Mouse (Mus musculus) myocyte (in vitro differentiated cells): Measurements from ENCODE around the gene Dap3. TPM values are rescaled to one million over a fixed set of nuclear protein-coding genes. Genes with fewer than 3 reads are reported as not detected.
"Not testable (repeated sequence)": the region's sequence is repeated elsewhere in the genome, so short reads cannot be mapped to it uniquely, and the experiment has no call there.

Experiments used
- H3K27me3 ChIP-seq: one replicate; pipeline ENCODE4 v1.6.1; 2011; ENCODE audit not compliant: control insufficient read depth, insufficient read depth, insufficient read length
- H3K36me3 ChIP-seq: one replicate; pipeline ENCODE4 v1.6.1; 2011; ENCODE audit not compliant: control insufficient read depth, insufficient read depth
- H3K4me2 ChIP-seq: one replicate; pipeline ENCODE4 v1.6.1; 2011; ENCODE audit warnings: low read depth, control low read depth
- H3K4me3 ChIP-seq: one replicate; pipeline ENCODE4 v1.5.1; 2011; ENCODE audit warnings: mild to moderate bottlenecking, control low read depth, moderate library complexity
- H3K79me2 ChIP-seq: one replicate; pipeline ENCODE4 v1.6.1; 2011; ENCODE audit not compliant: control insufficient read depth, insufficient read depth
- H3ac ChIP-seq: one replicate; pipeline ENCODE4 v1.6.1; 2011; ENCODE audit not compliant: control insufficient read depth, insufficient read length
- CEBPB ChIP-seq: IDR thresholded peaks from 2 replicates; pipeline ENCODE4 v1.6.1; 2011; ENCODE audit warnings: mild to moderate bottlenecking, moderate library complexity; ENCODE audit not compliant: poor library complexity, insufficient read depth, severe bottlenecking
- E2F4 ChIP-seq: IDR thresholded peaks from one replicate; pipeline ENCODE4 v1.6.1; 2011; ENCODE audit warnings: mild to moderate bottlenecking, control low read depth, moderate library complexity; ENCODE audit not compliant: insufficient read depth
- MAX ChIP-seq: IDR thresholded peaks from one replicate; pipeline ENCODE4 v1.6.1; 2011; ENCODE audit warnings: low read depth, mild to moderate bottlenecking, control low read depth
- MYOD1 ChIP-seq, 3 experiments: IDR thresholded peaks; one replicate each; pipeline ENCODE4 v1.6.1; 2011; ENCODE audit warnings: control low read depth in 2 of 3, low read depth in 2 of 3, mild to moderate bottlenecking in 2 of 3, moderate library complexity in 1 of 3; ENCODE audit not compliant: insufficient read length in 2 of 3, control insufficient read depth in 1 of 3
- MYOG ChIP-seq, 3 experiments: IDR thresholded peaks; one replicate each; pipeline ENCODE4 v1.6.1; 2011; ENCODE audit warnings: control low read depth in 2 of 3, low read depth in 2 of 3, mild to moderate bottlenecking in 2 of 3; ENCODE audit not compliant: insufficient read length in 2 of 3, control insufficient read depth in 1 of 3, insufficient read depth in 1 of 3
- POLR2A ChIP-seq: IDR thresholded peaks from one replicate; pipeline ENCODE4 v1.6.1; 2011; ENCODE audit warnings: low read depth, mild to moderate bottlenecking, control low read depth, moderate library complexity; ENCODE audit not compliant: insufficient read length
- POLR2AphosphoS2 ChIP-seq: IDR thresholded peaks from one replicate; pipeline ENCODE4 v1.6.1; 2011; ENCODE audit warnings: low read depth, control low read depth; ENCODE audit not compliant: insufficient read length
- REST ChIP-seq: IDR thresholded peaks from one replicate; pipeline ENCODE4 v1.6.1; 2011; ENCODE audit warnings: mild to moderate bottlenecking, control low read depth, moderate library complexity; ENCODE audit not compliant: insufficient read depth, insufficient read length
- SRF ChIP-seq: IDR thresholded peaks from one replicate; pipeline ENCODE4 v1.6.1; 2011; ENCODE audit warnings: low read depth; ENCODE audit not compliant: control insufficient read depth, insufficient read length
- TCF12 ChIP-seq: IDR thresholded peaks from one replicate; pipeline ENCODE4 v1.6.1; 2011; ENCODE audit warnings: mild to moderate bottlenecking, control low read depth; ENCODE audit not compliant: poor library complexity, insufficient read depth, severe bottlenecking
- TCF3 ChIP-seq: IDR thresholded peaks from one replicate; pipeline ENCODE4 v1.6.1; 2011; ENCODE audit warnings: low read depth, control low read depth; ENCODE audit not compliant: insufficient read length
- USF1 ChIP-seq: IDR thresholded peaks from one replicate; pipeline ENCODE4 v1.6.1; 2011; ENCODE audit warnings: low read depth, mild to moderate bottlenecking, control low read depth, moderate library complexity
- polyA plus RNA-seq: library from polyadenylated mRNA; unstranded; fragments of >200 nt; fragmentation: generic; extraction: Trizol; gene quantifications from one replicate; pipeline ENCODE4 v1.2.1, GENCODE M21; 2012; ENCODE audit warnings: missing spikeins

Dap3 gene
- polyA plus RNA-seq = 103 TPM

- H3K4me2 ChIP-seq = peak within 1 kb of the TSS; percentile 89
- peak within 1 kb of the TSS; percentile 82 for H3ac ChIP-seq
- H3K4me3 ChIP-seq = peak within 1 kb of the TSS; percentile 95
- H3K79me2 ChIP-seq = peaks cover 90% of the 10 kb centered on the region
- no peak for TF ChIP-seq SRF
- no peak for TF ChIP-seq MAX
- peak; percentile 61 for TF ChIP-seq POLR2A
- H3K27me3 ChIP-seq = no peaks in the 10 kb centered on the region
- H3K36me3 ChIP-seq = no peaks in the 10 kb centered on the region
These were observed at the start of gene Dap3, which contains the start of gene Ash1l for GRCm38 (mm10) chr3:88950576-88951326. Gene Dap3 (minus strand): TSS chr3:88951181. Gene Ash1l (plus strand): TSS chr3:88950622.

GRCm38 (mm10) chr3:88992793-88993192 is 41.8 kb upstream of the Dap3 start:
- Histone ChIP-seq H3K36me3 (no peaks in the 10 kb centered on the region), H3K27me3 (no peaks in the 10 kb centered on the region), H3ac (no peak overlapping the region), H3K4me3 (no peak overlapping the region), H3K4me2 (no peak overlapping the region), H3K79me2 (peaks cover 14% of the 10 kb centered on the region)
- TF ChIP-seq USF1 (no peak), REST (no peak), POLR2A (no peak), MAX (no peak), CEBPB (no peak), MYOD1 (IDR thresholded peaks at IDR 0.05; ENCODE audit: control insufficient read depth in 1 of 3, insufficient read length in 2 of 3, low read depth in 2 of 3) (no peak), E2F4 (no peak), SRF (no peak), POLR2AphosphoS2 (no peak), TCF12 (no peak), MYOG (IDR thresholded peaks at IDR 0.05; ENCODE audit: control insufficient read depth in 1 of 3, insufficient read depth in 1 of 3, insufficient read length in 2 of 3, low read depth in 2 of 3) (no peak), TCF3 (no peak)

DNA sequence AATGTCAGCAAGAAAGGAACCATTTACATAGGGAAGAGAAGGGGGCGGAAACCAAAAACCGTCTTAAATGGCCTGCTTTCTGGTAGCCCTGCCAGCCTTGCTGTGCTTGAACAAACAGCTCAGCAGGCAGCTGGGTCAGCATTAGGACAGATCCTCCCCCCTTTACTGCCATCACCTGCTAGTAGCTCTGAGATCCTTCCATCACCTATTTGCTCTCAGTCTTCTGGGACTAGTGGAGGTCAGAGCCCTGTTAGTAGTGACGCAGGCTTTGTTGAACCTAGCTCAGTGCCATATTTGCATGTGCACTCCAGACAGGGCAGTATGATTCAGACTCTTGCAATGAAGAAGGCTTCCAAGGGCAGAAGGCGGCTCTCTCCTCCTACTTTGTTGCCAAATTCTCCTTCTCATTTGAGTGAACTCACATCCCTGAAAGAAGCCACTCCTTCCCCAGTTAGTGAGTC is 33.0 kb upstream of the Dap3 start:
- Histone ChIP-seq H3K36me3 (peaks cover 46% of the 10 kb centered on the region), H3ac (no peak overlapping the region), H3K27me3 (no peaks in the 10 kb centered on the region), H3K79me2 (peaks cover 20% of the 10 kb centered on the region), H3K4me2 (no peak overlapping the region), H3K4me3 (no peak overlapping the region)
- TF ChIP-seq E2F4 = no peak
- no peak for TF ChIP-seq TCF12
- TF ChIP-seq POLR2AphosphoS2 = no peak

DNA sequence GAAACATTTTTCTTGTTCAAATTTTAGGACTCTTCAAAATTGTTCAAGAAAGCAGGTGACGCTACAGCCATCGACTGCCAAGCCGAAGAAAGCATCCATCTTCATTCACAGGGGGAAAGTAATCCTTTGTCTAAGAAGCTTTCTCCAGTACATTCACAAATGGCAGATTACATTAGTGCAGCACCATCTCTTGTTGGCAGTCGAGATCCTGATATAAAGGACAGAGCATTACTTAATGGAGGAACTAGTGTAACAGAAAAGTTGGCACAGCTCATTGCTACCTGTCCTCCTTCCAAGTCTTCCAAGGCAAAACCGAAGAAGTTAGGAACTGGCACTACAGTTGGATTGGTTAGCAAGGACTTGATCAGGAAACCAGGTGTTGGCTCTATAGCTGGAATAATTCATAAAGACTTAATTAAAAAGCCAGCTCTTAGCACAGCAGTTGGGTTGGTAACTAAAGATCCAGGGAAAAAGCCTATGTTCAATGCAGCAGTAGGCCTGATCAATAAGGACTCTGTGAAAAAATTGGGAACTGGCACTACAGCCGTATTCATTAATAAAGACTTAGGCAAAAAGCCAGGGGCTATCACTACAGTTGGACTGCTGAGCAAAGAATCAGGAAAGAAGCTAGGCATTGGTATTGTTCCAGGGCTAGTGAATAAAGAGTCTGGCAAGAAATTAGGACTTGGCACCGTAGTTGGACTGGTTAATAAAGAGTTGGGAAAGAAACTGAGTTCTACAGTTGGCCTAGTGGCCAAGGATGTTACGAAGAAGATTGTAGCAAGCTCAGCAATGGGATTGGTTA is 30.4 kb upstream of the Dap3 start:
- Histone ChIP-seq H3K36me3 (peaks cover 46% of the 10 kb centered on the region), H3K79me2 (peaks cover 45% of the 10 kb centered on the region), H3K4me2 (no peak overlapping the region), H3K4me3 (no peak overlapping the region), H3K27me3 (no peaks in the 10 kb centered on the region), H3ac (no peak overlapping the region)
- TF ChIP-seq MAX (no peak), MYOG (IDR thresholded peaks at IDR 0.05; ENCODE audit: control insufficient read depth in 1 of 3, insufficient read depth in 1 of 3, insufficient read length in 2 of 3, low read depth in 2 of 3) (no peak), TCF12 (no peak), E2F4 (no peak), TCF3 (no peak), POLR2A (no peak), MYOD1 (IDR thresholded peaks at IDR 0.05; ENCODE audit: control insufficient read depth in 1 of 3, insufficient read length in 2 of 3, low read depth in 2 of 3) (no peak), POLR2AphosphoS2 (no peak), SRF (no peak), REST (no peak)

DNA sequence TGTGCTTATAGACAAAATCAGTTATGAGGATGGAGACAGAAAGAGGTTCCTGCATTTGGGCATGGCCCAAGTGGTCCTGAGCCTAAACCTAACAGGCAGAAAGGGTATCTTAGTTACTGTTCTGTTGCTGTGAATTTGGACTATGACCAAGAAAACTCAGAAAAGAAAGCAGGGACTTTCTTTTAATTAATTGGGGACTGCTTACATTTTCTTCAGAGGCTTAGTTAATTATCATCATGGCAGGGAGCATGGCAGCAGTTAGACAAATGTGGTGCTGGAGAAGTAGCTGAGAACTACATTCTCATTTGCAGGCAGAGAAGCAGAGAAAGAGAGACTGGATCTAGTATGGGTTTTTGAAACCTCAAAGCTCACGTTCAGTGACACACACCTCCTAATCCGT is 24.0 kb upstream of the Dap3 start:
- no peak overlapping the region for H3ac ChIP-seq
- H3K79me2 ChIP-seq = peaks cover 94% of the 10 kb centered on the region

DNA sequence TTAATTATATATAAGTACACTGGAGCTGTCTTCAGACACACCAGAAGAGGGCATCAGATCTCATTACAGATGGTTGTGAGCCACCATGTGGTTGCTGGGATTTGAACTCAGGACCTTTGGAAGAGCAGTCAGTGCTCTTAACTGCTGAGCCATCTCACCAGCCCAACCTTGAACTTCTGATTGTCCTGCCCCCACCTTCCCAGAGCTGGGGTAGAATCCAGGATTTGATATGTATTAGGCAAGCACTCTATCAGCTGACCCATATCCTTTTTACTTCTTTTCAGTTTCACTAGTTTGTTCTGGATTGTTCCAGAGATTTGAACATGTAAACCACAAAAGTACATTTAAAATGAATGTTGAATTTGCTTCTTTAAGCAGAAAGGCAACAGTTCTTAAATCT is 12.2 kb upstream of the Dap3 start:
- H3K36me3 ChIP-seq = peaks cover 12% of the 10 kb centered on the region
- H3K79me2 ChIP-seq = peaks cover 99% of the 10 kb centered on the region
- H3ac ChIP-seq, H3K27me3 ChIP-seq, H3K4me3 ChIP-seq, H3K4me2 ChIP-seq: not testable (repeated sequence)

More for the DNA sequence above, 24.0 kb upstream of the Dap3 start:
- Histone ChIP-seq H3K4me3 (no peak overlapping the region), H3K4me2 (no peak overlapping the region), H3K36me3 (peaks cover 6% of the 10 kb centered on the region), H3K27me3 (no peaks in the 10 kb centered on the region)
- no peak for TF ChIP-seq USF1
- no peak for TF ChIP-seq CEBPB
- no peak for TF ChIP-seq POLR2A
